Mouse (Mus musculus) Patski (cell line): ENCODE data around the gene 2210407C18Rik. TPM values are rescaled to one million over a fixed set of nuclear protein-coding genes. Genes with fewer than 3 reads are reported as not detected.

Experiments
- ATAC-seq: fragments of 100-300 bp; one replicate; pipeline ENCODE4 v1.8.0; 2021
- CTCF ChIA-PET: fragments of 350-600 bp; sonication (Branson Sonifier 250); formaldehyde crosslinking; loops from one replicate; lab custom pipeline; 2022; ENCODE audit warnings: inconsistent platforms; lab: Charles Lee
- POLR2A ChIA-PET: fragments of 350-600 bp; sonication (Branson Sonifier 250); formaldehyde crosslinking; loops from one replicate; lab custom pipeline; 2022; ENCODE audit warnings: antibody characterized with exemption, inconsistent platforms; lab: Charles Lee
- DNase-seq: peaks from one replicate; pipeline ENCODE4 v3.0.0-alpha.2; 2011; ENCODE audit warnings: low read depth, low spot score
- H3K27me3 ChIP-seq: fragments of 371-371 bp; one replicate; pipeline ENCODE4 v1.5.1; 2021
- CTCF ChIP-seq: fragments of 100-300 bp; IDR thresholded peaks from one replicate; pipeline ENCODE4 v1.5.1; 2021
- in situ Hi-C: fragments of 300-500 bp; cut with MboI; formaldehyde crosslinking; loops from 3 replicates; pipeline ENCODE4 v1.11.1; 2018; ENCODE audit warnings: low pct_unique_long_range_greater_than_20kb, mixed read lengths
- polyA plus RNA-seq: library from polyadenylated mRNA; unstranded; gene quantifications from one replicate; pipeline ENCODE4 v1.2.3, GENCODE M21; 2021

Gene 2210407C18Rik
- polyA plus RNA-seq, 1 experiment from 2014 or later: 0.42 TPM

- peak; percentile 35 for DNase-seq
- ATAC-seq: peak; percentile 62
- POLR2A ChIA-PET: no interaction called here
Measured at GRCm38 (mm10) chr11:58602800-58603560, 12.9 kb downstream of the 2210407C18Rik start.

GRCm38 (mm10) chr11:58602062-58602461 is 13.8 kb downstream of the 2210407C18Rik start:
- no peak for TF ChIP-seq CTCF
- ChIA-PET CTCF (interaction anchor here (0.9 to 2.0 kb wide), 4 partner anchors 18 to 377 kb away, joined by 3 to 5 read pairs (median 3); no protein-coding TSS in a partner anchor), POLR2A (no interaction called here)
- ATAC-seq (no peak), DNase-seq (no peak)
- in situ Hi-C loops: no loop called here
- H3K27me3 ChIP-seq: no peaks in the 10 kb centered on the region

More at GRCm38 (mm10) chr11:58602800-58603560, 12.9 kb downstream of the 2210407C18Rik start:
- no peak for TF ChIP-seq CTCF
- H3K27me3 ChIP-seq: no peaks in the 10 kb centered on the region
- CTCF ChIA-PET: interaction anchor here (1.5 to 2.0 kb wide), 2 partner anchors 9 to 377 kb away, joined by 3 to 5 read pairs; no protein-coding TSS in a partner anchor
- in situ Hi-C loops: no loop called here

- DNase-seq (no peak), ATAC-seq (no peak)
- ChIA-PET CTCF (no interaction called here), POLR2A (no interaction called here)
- TF ChIP-seq CTCF: no peak
- in situ Hi-C loops: no loop called here
- no peaks in the 10 kb centered on the region for H3K27me3 ChIP-seq
Measured at GRCm38 (mm10) chr11:58597837-58598236, 18.0 kb downstream of the 2210407C18Rik start.

DNA sequence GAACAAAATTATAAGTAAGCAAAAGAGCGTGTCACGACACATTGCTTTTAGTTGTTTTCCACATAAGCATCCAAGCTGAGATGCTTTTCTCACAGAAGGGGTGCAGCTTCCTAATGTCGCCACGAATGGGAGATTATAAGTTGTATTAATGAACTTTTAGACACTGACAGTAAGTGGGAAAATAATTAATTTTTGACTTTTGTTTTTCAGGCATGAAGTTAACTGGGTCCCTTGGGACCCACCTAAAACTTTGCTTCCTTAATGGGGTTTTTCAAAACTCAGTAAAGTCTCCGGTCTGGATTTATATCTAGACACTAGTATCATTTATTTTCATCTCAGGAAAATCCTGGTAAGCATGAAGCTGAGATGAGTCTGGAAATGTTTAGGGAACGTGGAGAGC is 21.1 kb downstream of the 2210407C18Rik start, which contains the start of gene Olfr324:
Olfr324 (plus strand) TSS at position 301 of the 400 bp plus-strand sequence.
- ATAC-seq: no peak
- POLR2A ChIA-PET: no interaction called here
- in situ Hi-C loops: no loop called here
- no peak for TF ChIP-seq CTCF
- CTCF ChIA-PET: no interaction called here
- no peak for DNase-seq
- no peaks in the 10 kb centered on the region for H3K27me3 ChIP-seq

DNA sequence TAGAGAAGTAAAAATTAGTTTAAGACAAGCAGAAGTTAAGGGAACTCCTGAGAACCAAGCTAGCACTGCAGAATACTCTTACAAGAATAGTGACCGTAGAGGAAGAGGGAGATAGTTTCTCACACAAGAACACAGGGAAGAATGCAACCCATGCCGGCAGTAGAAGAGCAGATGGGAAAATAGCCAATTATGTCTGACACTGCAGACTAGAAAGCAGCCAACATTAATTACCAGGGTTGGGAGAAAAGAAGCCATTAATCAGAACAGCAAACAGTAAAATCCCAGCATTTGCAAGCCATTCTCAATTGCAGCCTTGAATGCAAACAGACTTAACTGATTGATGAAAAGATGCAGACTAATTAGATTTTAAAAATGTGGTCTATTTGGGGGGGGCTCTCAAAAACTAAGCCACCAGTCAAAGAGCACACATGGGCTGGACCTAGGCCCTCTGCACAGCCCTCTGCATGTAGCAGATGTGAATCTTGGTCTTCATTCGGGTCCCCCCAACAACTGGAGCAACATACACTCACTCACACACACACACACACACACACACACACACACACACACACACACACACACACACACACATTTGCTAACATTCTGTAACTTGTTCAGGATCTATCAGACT is 27.1 kb downstream of the 2210407C18Rik start:
- POLR2A ChIA-PET: no interaction called here
- ATAC-seq: no peak

GRCm38 (mm10) chr11:58587898-58588348 is 28.0 kb downstream of the 2210407C18Rik start:
- peak; percentile 93 for TF ChIP-seq CTCF

More for the DNA sequence above, 27.1 kb downstream of the 2210407C18Rik start:
- no peak for TF ChIP-seq CTCF
- in situ Hi-C loops: loop anchor here (5.0 kb wide), 1 partner anchor 191 kb away; no protein-coding TSS in a partner anchor
- no peaks in the 10 kb centered on the region for H3K27me3 ChIP-seq
- DNase-seq: no peak
- CTCF ChIA-PET: interaction anchor here (1.1 to 2.1 kb wide), 3 partner anchors 47 to 187 kb away, joined by 3 to 9 read pairs (median 5); no protein-coding TSS in a partner anchor

DNA sequence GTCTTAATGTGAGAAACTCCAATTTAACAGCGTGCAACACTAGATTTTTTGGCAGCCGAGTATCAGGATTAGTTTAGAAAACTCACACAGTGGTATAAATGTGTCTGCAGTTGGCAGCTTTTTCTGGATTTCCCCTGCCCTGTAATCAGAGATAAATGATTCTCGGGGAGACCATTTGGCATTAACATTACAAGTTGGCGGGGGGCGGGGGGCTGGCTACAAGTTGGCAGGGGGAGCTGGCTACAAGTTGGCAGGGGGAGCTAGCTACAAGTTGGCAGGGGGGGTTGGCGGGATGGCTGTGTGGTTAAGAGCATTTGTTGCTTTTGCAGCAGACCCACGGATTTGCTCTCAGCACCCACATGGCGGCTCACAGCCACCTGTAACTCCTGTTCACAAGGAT is 37.2 kb downstream of the 2210407C18Rik start:
- TF ChIP-seq CTCF: no peak

More at GRCm38 (mm10) chr11:58587898-58588348, 28.0 kb downstream of the 2210407C18Rik start:
- CTCF ChIA-PET: interaction anchor here (1.0 to 2.1 kb wide), 7 partner anchors 27 to 286 kb away, joined by 3 to 9 read pairs (median 3); partner anchors contain the start of gene 2210407C18Rik
- H3K27me3 ChIP-seq: no peaks in the 10 kb centered on the region
- POLR2A ChIA-PET: no interaction called here
- ATAC-seq (peak; percentile 51), DNase-seq (no peak)
- in situ Hi-C loops: loop anchor here (5.0 kb wide), 1 partner anchor 191 kb away; no protein-coding TSS in a partner anchor

DNA sequence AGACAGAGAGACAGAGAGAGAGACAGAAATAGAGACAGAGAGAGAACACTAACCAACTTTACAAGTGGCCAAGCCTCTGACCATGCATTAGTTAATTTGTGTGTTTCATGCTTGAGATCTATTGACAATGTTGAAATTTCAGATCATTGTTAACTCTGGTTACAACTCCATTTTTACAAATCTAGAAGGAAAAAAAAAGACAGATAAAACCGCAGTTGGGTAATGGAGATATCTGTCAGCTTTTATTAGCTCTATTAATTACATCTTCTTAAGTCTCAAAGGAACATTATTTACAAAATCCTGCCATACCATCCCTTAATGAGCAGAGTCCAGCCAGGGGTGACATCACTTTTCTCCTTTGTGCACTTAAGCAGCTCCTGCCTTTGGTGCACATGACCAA is 38.4 kb downstream of the 2210407C18Rik start, which contains the start of gene Olfr325:
Olfr325 (plus strand) TSS at position 301 of the 400 bp plus-strand sequence.
- CTCF ChIA-PET: interaction anchor here (1.0 kb wide), 1 partner anchor 25 kb away, joined by 3 read pairs; no protein-coding TSS in a partner anchor
- TF ChIP-seq CTCF: no peak
- POLR2A ChIA-PET: no interaction called here
- in situ Hi-C loops: no loop called here
- DNase-seq (no peak), ATAC-seq (no peak)
- no peaks in the 10 kb centered on the region for H3K27me3 ChIP-seq

More for the DNA sequence above, 37.2 kb downstream of the 2210407C18Rik start:
- ATAC-seq (no peak), DNase-seq (no peak)
- in situ Hi-C loops: no loop called here
- CTCF ChIA-PET: interaction anchor here (1.0 kb wide), 1 partner anchor 23 kb away, joined by 3 read pairs; no protein-coding TSS in a partner anchor
- POLR2A ChIA-PET: no interaction called here
- no peaks in the 10 kb centered on the region for H3K27me3 ChIP-seq

DNA sequence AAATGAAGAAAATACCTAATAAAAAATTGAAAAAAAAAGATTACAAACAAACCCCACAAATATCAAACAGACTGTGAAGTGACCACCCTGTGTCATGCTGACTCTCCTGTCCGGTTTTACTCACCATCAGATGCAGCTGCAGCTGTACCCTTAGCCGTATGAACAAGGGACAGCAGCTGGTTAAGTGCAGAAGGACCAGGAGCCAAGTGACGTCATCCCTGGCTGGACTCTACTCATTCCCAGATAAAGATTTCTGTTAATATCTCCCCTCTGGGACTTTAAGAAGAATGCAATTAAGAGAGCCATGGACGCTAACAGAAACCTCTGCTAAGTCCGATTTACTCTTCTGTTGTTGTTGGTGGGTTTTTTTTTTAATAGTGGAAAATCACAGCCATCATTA is 45.5 kb downstream of the 2210407C18Rik start, which contains the start of gene Olfr224:
Olfr224 (minus strand) TSS at position 149 of the 400 bp plus-strand sequence.
- H3K27me3 ChIP-seq: peaks cover 15% of the 10 kb centered on the region
- DNase-seq (no peak), ATAC-seq (no peak)
- TF ChIP-seq CTCF: no peak
- in situ Hi-C loops: no loop called here
- ChIA-PET POLR2A (interaction anchor here (0.6 kb wide), 1 partner anchor 178 kb away, joined by 5 read pairs; no protein-coding TSS in a partner anchor), CTCF (no interaction called here)

Other genes starting within 250 kb of the 2210407C18Rik start
- not detected for gene Lypd8, start 237.0 kb downstream of the 2210407C18Rik start, polyA plus RNA-seq
- 13.8 TPM for gene 1810065E05Rik, start 195.0 kb downstream of the 2210407C18Rik start, polyA plus RNA-seq
- gene Gm12253, start 183.5 kb downstream of the 2210407C18Rik start, polyA plus RNA-seq: 0.04 TPM
- gene Lypd9, start 163.2 kb downstream of the 2210407C18Rik start, polyA plus RNA-seq: not detected
- 0.05 TPM for gene Olfr30, start 153.8 kb downstream of the 2210407C18Rik start, polyA plus RNA-seq
- 0.03 TPM for gene Olfr332, start 123.5 kb downstream of the 2210407C18Rik start, polyA plus RNA-seq
- gene Olfr331, start 113.5 kb downstream of the 2210407C18Rik start, polyA plus RNA-seq: not detected
- not detected for gene Olfr330, start 81.2 kb downstream of the 2210407C18Rik start, polyA plus RNA-seq
- gene Olfr329-ps, start 69.7 kb downstream of the 2210407C18Rik start, polyA plus RNA-seq: not detected
- gene Olfr328, start 60.4 kb downstream of the 2210407C18Rik start, polyA plus RNA-seq: not detected
- not detected for gene Olfr224, start 45.5 kb downstream of the 2210407C18Rik start, polyA plus RNA-seq
- not detected for gene Olfr325, start 38.3 kb downstream of the 2210407C18Rik start, polyA plus RNA-seq
- 0.08 TPM for gene Olfr324, start 21.0 kb downstream of the 2210407C18Rik start, polyA plus RNA-seq
- not detected for gene Olfr323, start 14.4 kb upstream of the 2210407C18Rik start, polyA plus RNA-seq
- 0.04 TPM for gene Trim58, start 24.4 kb upstream of the 2210407C18Rik start, polyA plus RNA-seq
- gene Olfr322, start 42.7 kb upstream of the 2210407C18Rik start, polyA plus RNA-seq: not detected
- not detected for gene Olfr320, start 65.0 kb upstream of the 2210407C18Rik start, polyA plus RNA-seq
- gene Olfr319, start 83.1 kb upstream of the 2210407C18Rik start, polyA plus RNA-seq: not detected
- gene Olfr318, start 107.9 kb upstream of the 2210407C18Rik start, polyA plus RNA-seq: 0.03 TPM
- not detected for gene Olfr317, start 123.1 kb upstream of the 2210407C18Rik start, polyA plus RNA-seq
- gene Olfr316, start 136.7 kb upstream of the 2210407C18Rik start, polyA plus RNA-seq: not detected
- not detected for gene Olfr315, start 157.1 kb upstream of the 2210407C18Rik start, polyA plus RNA-seq
- not detected for gene Olfr314, start 166.9 kb upstream of the 2210407C18Rik start, polyA plus RNA-seq
- gene Fam183b, start 185.9 kb upstream of the 2210407C18Rik start, polyA plus RNA-seq: not detected
- gene Olfr313, start 198.9 kb upstream of the 2210407C18Rik start, polyA plus RNA-seq: not detected
- gene Olfr312, start 213.2 kb upstream of the 2210407C18Rik start, polyA plus RNA-seq: not detected
- not detected for gene Olfr311, start 223.2 kb upstream of the 2210407C18Rik start, polyA plus RNA-seq
- 6.8 TPM for gene Gm12258, start 231.1 kb upstream of the 2210407C18Rik start, polyA plus RNA-seq